Mouse (Mus musculus) megakaryocyte, embryonic 14.5 days (primary cell): ENCODE results near the gene Rspry1.

Experiments
- FLI1 ChIP-seq: IDR thresholded peaks from 2 replicates; pipeline ENCODE4 v1.6.1; 2012; ENCODE audit warnings: low read length, inconsistent platforms, mixed read lengths
- GATA1 ChIP-seq: IDR thresholded peaks from 3 replicates; pipeline ENCODE4 v1.6.1; 2012; ENCODE audit warnings: mixed read lengths, low read length, inconsistent platforms, borderline replicate concordance

GRCm38 (mm10) chr8:94684287-94684686 lies 82.5 kb downstream of the Rspry1 start:
- TF ChIP-seq GATA1 (no peak), FLI1 (no peak)
